Mouse (Mus musculus) layer of hippocampus, adult 9-10 months (tissue): ENCODE data around the gene Ksr1.

ENCODE experiments used
- DNase-seq: peaks from one replicate; pipeline ENCODE4 v3.0.0; 2022; ENCODE audit warnings: low spot score

Gene Ksr1

DNA sequence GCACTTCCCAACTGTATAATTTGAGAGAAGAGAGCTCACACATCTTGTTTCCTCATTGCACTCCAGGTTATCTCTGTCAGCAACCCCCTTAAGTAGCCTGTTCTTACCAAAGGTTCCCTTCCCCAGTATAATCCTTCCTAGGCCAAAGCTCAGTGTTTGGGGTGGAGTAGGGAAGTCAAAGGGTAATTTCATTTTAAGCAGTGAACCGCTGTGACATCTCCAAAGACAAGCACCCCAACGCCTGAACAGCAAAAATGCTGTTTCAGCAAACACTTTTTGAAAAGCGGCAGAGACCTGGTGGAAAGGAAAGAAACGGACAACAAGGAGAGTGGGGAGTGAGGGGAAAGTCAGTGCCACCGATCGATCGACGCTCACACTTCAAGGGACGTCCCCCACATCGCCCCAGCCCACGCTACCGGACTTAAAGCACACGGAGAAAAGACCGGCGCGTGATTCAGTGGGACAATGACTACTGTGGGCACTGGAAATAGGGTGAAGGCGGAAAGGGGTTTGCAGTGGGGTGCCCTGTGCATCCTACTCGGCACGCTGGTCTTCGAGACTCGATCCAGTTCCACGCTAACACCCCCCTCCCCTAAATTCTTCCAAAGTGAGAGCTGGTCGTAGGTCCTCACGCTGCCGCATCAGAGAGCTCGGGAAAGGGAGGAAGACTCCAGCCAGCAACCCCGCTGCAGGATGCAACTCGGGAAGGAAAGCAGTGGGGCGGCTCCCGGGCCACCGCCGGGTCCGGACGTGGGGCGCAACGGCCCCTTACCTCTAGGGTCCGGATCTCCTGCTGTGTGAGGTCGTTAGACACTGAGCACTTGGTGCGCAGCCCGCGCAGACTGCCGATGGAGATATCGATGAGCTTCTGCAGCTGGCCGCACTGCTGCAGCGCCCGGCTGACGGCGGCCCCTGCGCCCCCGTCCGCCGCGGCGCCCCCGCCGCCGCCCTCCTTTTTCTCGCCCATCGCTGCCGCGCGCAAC is 633 bp downstream of the Ksr1 start:
- no peak for DNase-seq

DNA sequence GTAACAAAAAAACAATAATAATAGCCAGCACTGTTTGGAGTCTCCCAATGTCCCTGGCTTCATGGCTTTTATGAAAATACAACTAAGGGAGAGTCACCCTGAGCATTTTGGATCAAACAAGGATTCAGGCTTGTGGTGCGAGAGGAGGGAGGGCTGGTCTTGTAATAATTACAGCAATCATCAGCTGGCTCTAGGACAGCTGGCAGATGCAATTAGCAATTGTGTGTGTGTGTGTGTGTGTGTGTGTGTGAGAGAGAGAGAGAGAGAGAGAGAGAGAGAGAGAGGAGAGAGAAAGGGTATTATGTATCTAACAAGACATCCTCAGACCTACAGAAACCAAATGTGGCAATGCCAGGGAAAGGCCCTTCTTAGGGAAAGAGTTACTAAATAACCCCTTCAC is 1.5 kb downstream of the Ksr1 start:
- no peak for DNase-seq

DNA sequence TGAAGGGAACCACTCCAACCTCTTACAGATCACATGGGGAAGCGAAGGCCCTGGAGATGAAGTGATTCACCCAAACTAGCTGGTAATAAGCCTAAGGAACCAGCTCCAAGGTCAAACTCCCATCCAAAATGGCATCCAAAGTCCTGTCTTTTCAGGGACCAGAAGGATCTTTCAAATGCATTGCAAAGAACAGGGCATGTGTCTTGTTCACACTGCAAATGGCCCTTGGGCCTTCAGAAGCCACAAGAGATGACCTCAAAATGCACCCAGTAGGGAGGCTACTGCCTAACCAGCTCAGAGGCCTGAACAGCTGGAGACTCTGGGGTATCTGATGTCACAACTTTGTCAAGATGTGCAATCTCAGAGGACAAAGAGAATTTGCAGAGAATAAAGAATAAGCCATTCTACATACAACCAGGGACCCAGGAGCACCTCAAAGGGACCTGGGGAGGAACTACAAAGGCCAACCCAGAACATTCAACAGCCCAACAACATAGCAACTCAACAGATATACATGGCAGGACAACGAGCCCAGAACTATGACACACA is 2.1 kb downstream of the Ksr1 start:
- DNase-seq: no peak

- no peak for DNase-seq
Measured at GRCm38 (mm10) chr11:79143322-79143721, 2.9 kb downstream of the Ksr1 start.

DNA sequence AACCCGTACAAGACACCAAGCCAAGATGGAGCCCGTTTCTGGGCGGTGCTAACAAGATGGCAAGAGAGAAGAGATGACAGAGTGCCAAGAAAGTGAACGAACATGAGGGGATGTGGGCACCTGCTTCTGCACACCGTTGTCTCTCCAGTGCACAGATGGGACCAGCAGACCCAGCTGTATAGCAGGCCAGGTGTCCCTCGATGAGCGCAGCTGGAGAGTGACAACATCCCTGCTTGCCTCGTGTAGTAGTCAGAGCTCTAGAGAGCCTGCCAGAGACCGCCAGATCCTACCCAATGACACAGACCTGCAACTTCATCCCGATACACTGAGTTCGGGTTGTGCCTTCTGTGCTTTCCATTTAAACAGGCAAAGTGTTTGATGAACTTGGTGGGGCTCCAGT is 3.8 kb downstream of the Ksr1 start:
- no peak for DNase-seq

GRCm38 (mm10) chr11:79141235-79142109 is 4.7 kb downstream of the Ksr1 start:
- DNase-seq: no peak

- DNase-seq: no peak
Measured at GRCm38 (mm10) chr11:79140511-79140888, 5.7 kb downstream of the Ksr1 start.

DNA sequence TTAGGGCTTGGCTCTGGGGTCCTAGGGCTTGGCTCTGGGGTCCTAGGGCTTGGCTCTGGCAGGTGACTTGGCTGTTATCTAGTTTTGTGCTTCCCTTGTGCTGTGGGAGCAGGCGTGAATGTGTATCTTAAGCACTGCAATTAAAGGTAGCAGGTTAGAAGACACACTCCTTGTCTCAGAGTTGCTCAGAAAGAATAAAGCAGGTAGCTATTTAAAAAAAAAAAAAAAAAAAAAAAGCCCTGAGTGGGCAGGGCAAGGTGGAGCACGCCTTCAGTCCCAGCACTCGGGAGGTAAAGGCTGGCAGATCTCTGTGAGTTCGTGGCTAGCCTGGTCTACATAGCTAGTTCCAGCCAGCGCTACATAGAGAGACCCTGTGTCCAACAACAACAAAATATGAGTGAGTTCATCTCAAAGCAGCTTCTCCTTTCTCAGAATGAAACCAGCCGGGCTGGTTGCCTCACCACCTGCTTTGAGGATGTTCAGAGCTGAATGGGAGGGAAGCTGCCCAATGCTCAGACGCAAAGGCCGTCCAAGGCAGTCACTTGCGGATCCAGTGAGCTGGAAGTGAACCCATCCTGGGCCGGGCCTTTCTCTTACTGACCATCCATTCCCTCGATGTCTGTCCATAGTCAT is 6.2 kb downstream of the Ksr1 start:
- DNase-seq: no peak

GRCm38 (mm10) chr11:79138621-79139020 is 7.6 kb downstream of the Ksr1 start:
- DNase-seq: no peak

DNA sequence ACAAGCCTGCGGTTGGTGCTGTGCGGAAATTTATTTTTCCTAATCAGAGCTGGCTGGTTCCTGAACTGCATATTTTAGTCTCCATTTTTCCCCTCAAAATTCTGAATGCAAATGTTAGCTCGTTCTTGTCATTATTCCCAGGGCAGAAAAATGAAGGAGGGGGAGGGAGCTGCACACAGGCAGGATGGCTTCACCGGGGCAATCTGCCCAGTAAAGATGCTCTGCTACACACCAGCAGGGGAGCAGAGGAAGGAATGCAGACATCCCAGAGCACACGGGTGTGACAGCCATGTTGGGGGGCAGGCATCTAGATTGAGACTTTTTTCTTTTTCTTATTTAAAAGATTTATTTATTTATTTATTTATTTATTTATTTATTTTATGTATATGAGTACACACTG is 9.0 kb downstream of the Ksr1 start:
- no peak for DNase-seq

GRCm38 (mm10) chr11:79135685-79136360 is 10.4 kb downstream of the Ksr1 start:
- no peak for DNase-seq

- DNase-seq: no peak
Measured at GRCm38 (mm10) chr11:79135105-79135503, 11.1 kb downstream of the Ksr1 start.

- no peak for DNase-seq
Measured at GRCm38 (mm10) chr11:79134416-79135104, 11.6 kb downstream of the Ksr1 start.

DNA sequence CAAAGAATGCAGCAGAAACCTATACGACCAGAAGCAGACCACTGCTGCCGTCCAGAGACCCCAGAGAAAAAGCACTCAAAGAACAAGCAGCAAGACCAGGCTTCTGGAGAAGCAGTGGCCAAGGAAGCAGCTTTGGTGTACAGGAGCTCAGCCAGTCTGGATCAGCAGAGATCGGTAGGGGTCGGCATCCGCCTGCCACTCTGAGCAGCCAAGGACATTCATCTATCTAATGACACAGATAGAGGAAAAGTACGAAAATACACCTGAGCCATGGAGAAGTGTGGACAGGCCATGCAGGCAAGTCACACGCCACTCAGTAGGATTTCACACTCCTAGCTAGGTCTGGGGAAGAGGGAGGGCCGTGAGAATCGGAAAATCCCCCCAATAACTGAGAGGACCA is 12.2 kb downstream of the Ksr1 start:
- DNase-seq: no peak

- DNase-seq: no peak
Measured at GRCm38 (mm10) chr11:79133051-79133450, 13.2 kb downstream of the Ksr1 start.

- DNase-seq: no peak
Measured at GRCm38 (mm10) chr11:79131949-79132411, 14.2 kb downstream of the Ksr1 start.

DNA sequence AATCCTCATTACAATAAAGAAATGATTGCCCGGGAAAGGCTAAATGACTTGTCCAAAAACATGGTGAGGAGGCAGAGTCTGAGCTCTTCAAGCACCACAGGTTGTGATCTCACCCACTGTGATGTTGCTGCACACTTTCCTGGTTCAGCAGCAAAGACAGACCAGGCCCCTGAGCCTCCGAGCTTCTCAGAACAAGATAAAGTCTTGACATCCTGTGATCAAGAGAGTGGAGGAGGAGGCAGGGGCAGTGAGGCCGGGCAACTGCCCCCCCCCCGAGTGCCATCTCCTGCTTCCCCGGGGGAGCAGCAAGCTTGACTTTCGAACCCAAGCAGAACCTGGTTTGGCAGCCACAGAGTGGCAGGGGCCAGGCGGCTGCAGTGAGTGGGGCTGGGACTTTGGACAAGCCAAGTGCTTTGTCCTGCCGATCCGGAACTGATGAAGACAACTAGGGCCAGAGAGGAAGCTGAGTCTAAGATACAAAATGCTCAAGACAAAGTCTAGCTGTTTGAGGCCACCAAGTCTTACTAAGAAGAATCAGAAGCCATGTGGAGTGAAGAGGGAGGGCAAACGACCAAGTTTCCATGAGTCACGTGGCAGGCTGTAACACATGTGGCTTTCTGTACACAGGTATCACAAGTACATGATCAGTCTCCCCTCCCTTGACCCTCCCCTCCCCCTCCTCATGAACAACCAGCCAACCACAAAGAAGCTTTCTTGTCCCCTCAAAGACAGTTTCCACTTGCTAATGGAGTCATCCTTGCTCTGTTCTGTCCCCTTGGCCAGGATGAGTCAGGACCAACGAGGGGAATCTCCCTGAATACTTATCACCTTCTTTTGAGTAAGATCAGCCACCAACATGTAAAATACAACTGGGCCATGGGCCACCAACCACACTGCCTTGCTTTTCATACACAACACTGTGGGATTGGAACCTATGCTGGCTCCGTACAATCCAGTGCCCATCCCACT is 16.5 kb downstream of the Ksr1 start:
- no peak for DNase-seq

- no peak for DNase-seq
Measured at GRCm38 (mm10) chr11:79128233-79128632, 18.0 kb downstream of the Ksr1 start.

GRCm38 (mm10) chr11:79126963-79127362 is 19.2 kb downstream of the Ksr1 start:
- no peak for DNase-seq

GRCm38 (mm10) chr11:79125775-79126174 is 20.4 kb downstream of the Ksr1 start:
- no peak for DNase-seq
